Mouse (Mus musculus) adrenal gland, postnatal 14 days (tissue): Measurements from ENCODE around the gene Gm14819. TPM values are rescaled to one million over a fixed set of nuclear protein-coding genes. Genes with fewer than 3 reads are reported as not detected.
"Not testable (repeated sequence)": the region's sequence is repeated elsewhere in the genome, so short reads cannot be mapped to it uniquely, and the experiment has no call there.

Experiments used
- DNase-seq: peaks from one replicate; pipeline ENCODE4 v3.0.0; 2021; ENCODE audit warnings: mixed read lengths
- long read RNA-seq, 2 experiments: library from polyadenylated mRNA; stranded (forward); transcript quantifications; one replicate each; pipeline ENCODE4 v2.0.0; 2021
- total RNA-seq: library from RNA; stranded (reverse); gene quantifications from 2 replicates; pipeline ENCODE4 v1.2.3, GENCODE M21; 2021

Gene Gm14819
- total RNA-seq: not detected in 2 replicates
- long read RNA-seq, experiment 1: 0 reads
- long read RNA-seq, experiment 2: 0 reads

GRCm38 (mm10) chrX:35403883-35404282 lies at the start of gene Gm14819:
Gm14819 (plus strand) TSS chrX:35404183.
- not testable (repeated sequence) for DNase-seq
